Mouse (Mus musculus) lung, postnatal 0 days (tissue): ENCODE measurements at regions not wholly inside any gene's neighbourhood (a gene's known extent, or its start where the extent isn't known, plus 50 kb on each side); places are given as distances from the start of the nearest gene placed in this dataset.

Source experiments
- CTCF ChIP-seq: IDR thresholded peaks from 2 replicates; pipeline ENCODE4 v1.5.1; 2016; ENCODE audit warnings: antibody characterized with exemption, mild to moderate bottlenecking
- EP300 ChIP-seq: IDR thresholded peaks from 2 replicates; pipeline ENCODE4 v1.6.1; 2016; ENCODE audit warnings: antibody characterized with exemption, mild to moderate bottlenecking, control low read depth

GRCm38 (mm10) chr16:7637121-7637700 lies 787.7 kb downstream of the Tmem114 start:
- no peak for TF ChIP-seq EP300
- no peak for TF ChIP-seq CTCF
